Mouse (Mus musculus): ENCODE results near the gene Satb1. TPM values are rescaled to one million over a fixed set of nuclear protein-coding genes. Genes with fewer than 3 reads are reported as not detected.

Satb1 gene
- total RNA-seq, 2 experiments from 2014 or later, result 127 to 132 TPM

- TF ChIP-seq CTCF (IDR thresholded peaks at IDR 0.05), result no peak
- peak overlapping the region; percentile 86 for H3K4me3 ChIP-seq
- peak overlapping the region; percentile 92 for H3K27ac ChIP-seq
- DNase-seq (ENCODE audit: extremely low spot score in 1 of 2, low spot score in 2 of 2), result no peak
- intact Hi-C loops (cut with DNase I), result loop anchor here (1.0 to 10.0 kb wide), 3 partner anchors 20 to 649 kb away; partner anchors contain the start of genes Satb1 and Tbc1d5
Observed at GRCm38 (mm10) chr17:51813784-51814120, 19.3 kb downstream of the Satb1 start.

GRCm38 (mm10) chr17:51812942-51813783 lies 19.9 kb downstream of the Satb1 start:
- no peak; the same call in 1 of the 2 replicates for TF ChIP-seq CTCF (IDR thresholded peaks at IDR 0.05)
- Histone ChIP-seq H3K27ac (peak overlapping the region; percentile 92), H3K4me3 (peak overlapping the region; percentile 86)
- DNase-seq (ENCODE audit: extremely low spot score in 1 of 2, low spot score in 2 of 2), result peak; percentile 50 to 63
- intact Hi-C loops (cut with DNase I), result loop anchor here (1.0 to 10.0 kb wide), 3 partner anchors 20 to 649 kb away; partner anchors contain the start of genes Satb1 and Tbc1d5

GRCm38 (mm10) chr17:51812261-51812941 lies 20.7 kb downstream of the Satb1 start:
- H3K27ac ChIP-seq, result peak overlapping the region; percentile 92
- intact Hi-C loops (cut with DNase I), result loop anchor here (5.0 to 10.0 kb wide), 2 partner anchors 638 to 650 kb away; partner anchors contain the start of gene Tbc1d5
- H3K4me3 ChIP-seq, result peak overlapping the region; percentile 86
- DNase-seq (ENCODE audit: extremely low spot score in 1 of 2, low spot score in 2 of 2), result peak in 1 of 2 experiments; percentile 41
- TF ChIP-seq CTCF (IDR thresholded peaks at IDR 0.05), result no peak

- DNase-seq (ENCODE audit: extremely low spot score in 1 of 2, low spot score in 2 of 2), result no peak
- intact Hi-C loops (cut with DNase I), result loop anchor here (5.0 to 10.0 kb wide), 2 partner anchors 637 to 650 kb away; partner anchors contain the start of gene Tbc1d5
- Histone ChIP-seq H3K27ac (peak overlapping the region; percentile 92), H3K4me3 (peak overlapping the region; percentile 86)
- TF ChIP-seq CTCF (IDR thresholded peaks at IDR 0.05), result no peak
Observed at GRCm38 (mm10) chr17:51811911-51812260, 21.2 kb downstream of the Satb1 start.

GRCm38 (mm10) chr17:51811086-51811868 lies 21.8 kb downstream of the Satb1 start:
- no peak for TF ChIP-seq CTCF (IDR thresholded peaks at IDR 0.05)
- peak overlapping the region; percentile 86 for H3K4me3 ChIP-seq
- intact Hi-C loops (cut with DNase I), result loop anchor here (5.0 to 10.0 kb wide), 2 partner anchors 636 to 651 kb away; partner anchors contain the start of gene Tbc1d5
- H3K27ac ChIP-seq, result peak overlapping the region; percentile 92
- DNase-seq (ENCODE audit: extremely low spot score in 1 of 2, low spot score in 2 of 2), result peak in 1 of 2 experiments; percentile 35

- Histone ChIP-seq H3K4me3 (peak overlapping the region; percentile 39), H3K27ac (peak overlapping the region; percentile 68)
- DNase-seq (ENCODE audit: extremely low spot score in 1 of 2, low spot score in 2 of 2), result no peak
- TF ChIP-seq CTCF (IDR thresholded peaks at IDR 0.05), result no peak
- intact Hi-C loops (cut with DNase I), result no loop called here
Observed at GRCm38 (mm10) chr17:51807429-51807828, 25.7 kb downstream of the Satb1 start.

- DNase-seq (ENCODE audit: extremely low spot score in 1 of 2, low spot score in 2 of 2), result peak in 1 of 2 experiments; percentile 33
- intact Hi-C loops (cut with DNase I), result no loop called here
- H3K27ac ChIP-seq, result peak overlapping the region; percentile 68
- no peak for TF ChIP-seq CTCF (IDR thresholded peaks at IDR 0.05)
- peak overlapping the region; percentile 39 for H3K4me3 ChIP-seq
Observed at GRCm38 (mm10) chr17:51806124-51806960, 26.7 kb downstream of the Satb1 start.

- 0 out of 2 replicates have a peak overlapping the region, but pooled peaks have one; percentile 8 for H3K27ac ChIP-seq
- TF ChIP-seq CTCF (IDR thresholded peaks at IDR 0.05), result no peak
- intact Hi-C loops (cut with DNase I), result no loop called here
- no peak for DNase-seq (ENCODE audit: extremely low spot score in 1 of 2, low spot score in 2 of 2)
- no peak overlapping the region for H3K4me3 ChIP-seq
Observed at GRCm38 (mm10) chr17:51800208-51800607, 32.9 kb downstream of the Satb1 start.

- H3K27ac ChIP-seq, result no peak overlapping the region
- TF ChIP-seq CTCF (IDR thresholded peaks at IDR 0.05), result no peak
- no peak overlapping the region for H3K4me3 ChIP-seq
- intact Hi-C loops (cut with DNase I), result no loop called here
- DNase-seq (ENCODE audit: extremely low spot score in 1 of 2, low spot score in 2 of 2), result no peak
Observed at GRCm38 (mm10) chr17:51796459-51796858, 36.6 kb downstream of the Satb1 start.

GRCm38 (mm10) chr17:51791226-51791625 lies 41.9 kb downstream of the Satb1 start:
- H3K27ac ChIP-seq, result peak overlapping the region; percentile 65; the same call in 1 of the 2 replicates
- no peak for TF ChIP-seq CTCF (IDR thresholded peaks at IDR 0.05)

More at GRCm38 (mm10) chr17:51791226-51791625, 41.9 kb downstream of the Satb1 start:
- no peak overlapping the region for H3K4me3 ChIP-seq
- DNase-seq (ENCODE audit: extremely low spot score in 1 of 2, low spot score in 2 of 2), result no peak
- intact Hi-C loops (cut with DNase I), result no loop called here

Measured in left cerebral cortex, adult 2 months (tissue).